Mouse (Mus musculus) frontal cortex, adult 2 months (tissue): Measurements from ENCODE around the gene Dus1l. TPM values are rescaled to one million over a fixed set of nuclear protein-coding genes. Genes with fewer than 3 reads are reported as not detected.
"Not testable (repeated sequence)": the region's sequence is repeated elsewhere in the genome, so short reads cannot be mapped to it uniquely, and the experiment has no call there.

Source experiments
- DNase-seq, 2 experiments: peaks; one replicate each; pipeline ENCODE4 v3.0.0; 2022; ENCODE audit warnings: low spot score in 1 of 2; ENCODE audit errors: extremely low spot score in 1 of 2
- polyA plus RNA-seq: library from polyadenylated mRNA; depleted of rRNA; stranded (reverse); fragments of >200 nt; gene quantifications from 2 replicates; pipeline ENCODE4 v1.2.3, GENCODE M21; 2012; rRNA removed

Gene Dus1l
- polyA plus RNA-seq, result 45.1 and 45.7 TPM in 2 replicates

DNA sequence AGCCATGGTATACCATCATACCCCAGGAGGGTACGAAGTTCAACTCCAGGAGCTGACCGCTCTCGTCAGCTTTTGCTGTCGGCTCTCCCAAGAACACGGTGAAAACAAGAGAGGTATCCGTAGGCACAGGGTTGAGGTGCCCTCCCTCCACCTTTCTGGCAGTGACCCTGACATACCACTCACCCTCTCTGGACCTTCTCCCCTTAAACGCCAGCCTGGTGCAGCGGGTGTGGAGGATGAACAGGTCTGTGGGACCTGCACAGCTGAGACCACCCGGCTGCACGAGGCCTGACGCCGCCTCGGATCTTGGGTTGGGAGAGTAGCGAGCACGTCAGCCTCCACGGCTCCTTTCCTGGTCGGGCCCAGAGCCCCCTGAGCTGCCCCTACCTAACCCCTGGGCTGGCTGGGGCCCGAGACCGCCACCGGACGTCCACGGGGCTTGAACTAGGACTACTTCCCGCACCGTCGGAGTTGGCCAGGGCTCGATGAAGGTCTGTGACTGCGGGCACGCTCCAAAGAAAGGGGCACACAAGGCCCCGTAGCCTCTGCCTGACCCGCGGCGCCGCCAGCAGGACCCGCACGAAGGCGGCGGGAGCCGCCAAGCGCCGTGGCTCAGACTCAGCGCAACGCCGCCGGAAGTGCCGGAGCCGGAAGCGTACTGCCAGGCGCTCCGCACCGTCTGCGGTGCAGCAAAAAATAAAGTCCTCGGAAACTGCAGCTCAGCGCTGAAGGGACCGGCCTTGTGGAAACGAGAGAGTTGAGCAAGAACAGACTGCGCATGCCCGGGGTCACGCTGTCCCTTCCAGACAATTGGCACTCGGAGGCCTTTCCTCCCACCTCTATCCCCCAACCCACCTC lies at the start of gene Dus1l:
Dus1l (minus strand) TSS at position 648 of the 858 bp plus-strand sequence.
- peak; percentile 86 to 99 for DNase-seq

DNA sequence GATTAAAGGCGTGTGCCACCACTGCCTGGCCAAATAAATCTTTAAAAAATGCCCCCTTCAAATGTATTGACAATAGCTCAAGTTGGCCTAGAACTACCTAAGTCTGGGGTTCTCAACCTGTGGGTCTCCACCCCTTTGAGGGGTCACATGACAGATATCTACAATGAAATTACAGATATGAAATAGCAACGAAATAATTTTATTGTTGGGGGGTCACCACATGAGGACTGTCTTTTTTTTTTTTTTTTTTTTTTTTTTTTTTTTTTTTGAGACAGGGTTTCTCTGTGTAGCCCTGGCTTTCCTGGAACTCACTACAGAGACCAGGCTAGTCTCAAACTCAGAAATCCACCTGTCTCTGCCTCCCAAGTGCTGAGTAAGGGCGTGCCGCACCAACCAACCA lies 48.1 kb upstream of the Dus1l start:
- no peak for DNase-seq

- DNase-seq, result no peak
Measured at GRCm38 (mm10) chr11:120833555-120834280, 37.5 kb upstream of the Dus1l start.

DNA sequence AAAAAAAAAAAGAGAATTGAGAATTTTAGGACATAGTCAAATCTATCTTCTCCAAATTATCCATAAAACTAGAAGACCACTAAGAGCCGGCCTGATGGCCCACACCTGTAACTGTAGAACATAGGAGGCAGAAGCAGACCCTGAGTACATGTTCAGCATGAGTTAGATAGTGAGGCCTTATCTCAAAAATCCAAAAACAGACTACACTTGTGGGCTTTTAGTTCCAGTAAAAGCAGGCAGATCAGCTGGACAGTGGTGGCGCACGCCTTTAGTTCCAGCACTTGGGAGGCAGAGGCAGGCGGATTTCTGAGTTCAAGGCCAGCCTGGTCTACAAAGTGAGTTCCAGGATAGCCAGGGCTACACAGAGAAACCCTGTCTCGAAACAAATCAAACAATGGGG lies 36.8 kb upstream of the Dus1l start:
- not testable (repeated sequence) for DNase-seq

DNA sequence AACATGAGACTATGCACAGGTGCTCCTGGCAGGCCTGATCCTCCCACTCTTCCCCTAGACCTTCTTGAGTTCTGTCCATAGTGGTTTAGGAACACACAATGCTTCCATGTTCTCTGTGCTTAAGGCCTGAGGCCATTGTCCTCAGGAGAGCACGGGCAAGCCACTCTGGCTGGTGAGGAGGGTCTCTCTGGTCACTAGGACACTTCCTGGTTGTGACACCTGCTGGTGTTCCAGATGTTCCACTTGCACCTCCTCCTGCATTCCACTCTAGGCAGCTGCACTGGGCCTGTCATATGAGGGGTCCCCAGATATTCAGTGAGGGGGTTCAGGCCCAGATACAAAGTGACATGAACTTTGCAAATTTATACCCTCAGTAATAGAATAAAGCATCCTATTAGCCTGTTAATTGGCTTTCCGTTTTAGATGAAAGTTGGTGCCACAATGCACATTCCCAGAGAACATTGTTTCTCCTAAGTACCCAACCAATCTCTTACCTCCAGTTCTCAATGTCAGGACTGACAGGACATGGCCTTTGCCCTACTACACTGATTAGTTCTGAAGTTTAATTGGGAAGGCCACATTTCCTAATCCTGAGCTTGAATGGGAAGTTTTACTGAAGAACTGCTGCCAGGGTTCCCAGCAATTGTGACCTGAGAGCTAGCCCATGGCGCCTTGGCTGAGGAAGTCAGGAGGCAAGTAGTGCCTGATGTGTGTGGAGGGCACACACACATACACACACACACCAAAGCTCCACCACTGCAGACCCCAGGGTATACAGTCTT lies 35.6 kb upstream of the Dus1l start:
- DNase-seq, result no peak

DNA sequence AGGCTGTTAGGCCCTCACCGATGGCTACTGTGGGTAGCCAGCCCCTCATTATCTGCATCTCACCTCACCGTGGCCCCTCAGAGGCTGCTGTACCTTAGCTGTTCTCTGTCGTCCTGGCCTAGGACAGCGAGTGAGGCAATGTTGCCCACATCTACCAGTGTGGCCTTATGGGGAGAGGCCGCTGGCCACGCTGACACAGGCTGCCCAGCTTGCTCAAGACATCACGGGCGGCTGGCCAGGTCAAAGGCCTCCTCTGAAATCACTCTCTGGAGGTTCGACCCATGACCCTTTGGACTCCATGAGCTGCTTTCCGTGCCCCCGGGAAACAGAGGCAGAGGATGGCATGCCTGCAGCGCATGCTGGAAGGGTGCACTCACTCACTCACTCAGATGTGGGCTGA lies 34.5 kb upstream of the Dus1l start:
- no peak for DNase-seq

DNA sequence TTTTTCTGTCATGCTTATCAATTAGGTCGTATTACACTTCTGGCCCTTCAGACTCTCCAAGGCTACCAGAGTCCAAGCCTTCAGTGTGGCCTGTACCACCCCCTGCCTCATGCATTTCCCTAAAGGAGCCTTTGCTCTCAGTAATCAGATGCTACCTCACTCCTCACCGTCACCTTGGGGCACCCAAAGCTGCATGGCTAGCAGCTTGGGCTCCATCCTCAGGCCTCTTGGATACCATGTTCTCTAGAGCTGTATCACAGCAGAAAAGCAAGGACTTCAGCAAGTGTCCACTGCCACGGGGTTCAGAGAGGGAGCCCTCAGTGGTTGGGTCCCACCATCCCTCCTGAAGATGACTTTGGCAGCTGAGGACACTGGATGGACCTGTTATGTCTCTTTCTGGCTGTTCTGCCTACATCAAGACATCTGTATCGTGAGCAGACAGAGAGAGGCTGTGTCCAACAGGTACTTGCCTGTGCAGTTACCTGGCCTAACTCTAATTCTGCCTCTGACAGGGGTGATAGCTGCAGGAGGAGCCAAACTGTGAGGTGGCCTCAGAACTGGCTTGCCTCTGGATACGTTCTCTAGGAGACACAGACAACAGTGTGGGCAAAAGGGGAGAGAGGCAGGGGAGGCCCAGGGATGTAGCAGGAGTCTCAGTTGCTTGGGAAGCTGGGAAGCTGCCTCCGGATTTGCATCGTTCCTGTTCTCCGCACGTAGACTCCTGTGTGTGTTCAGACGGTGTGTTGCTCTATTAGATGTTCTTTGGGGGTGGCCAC lies 33.7 kb upstream of the Dus1l start:
- DNase-seq, result no peak

DNA sequence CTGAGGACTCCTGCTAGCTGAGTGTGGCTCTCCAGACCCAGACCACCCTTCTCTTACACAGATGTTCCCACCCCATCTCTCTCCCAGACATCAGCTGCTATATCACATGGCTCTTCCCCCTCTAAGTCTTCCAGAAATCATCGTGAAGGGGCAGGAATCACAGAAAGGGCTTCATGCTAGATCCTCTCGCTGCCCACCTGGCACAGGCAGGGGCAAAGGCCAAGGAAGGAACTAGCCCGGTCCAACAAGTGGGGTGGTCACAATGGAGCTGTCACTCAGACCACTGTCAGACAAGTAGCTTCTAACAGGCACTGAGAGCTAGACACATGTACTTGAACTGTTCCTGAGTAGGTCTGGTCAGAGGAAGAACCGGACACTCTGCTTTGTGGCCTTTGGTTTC lies 32.2 kb upstream of the Dus1l start:
- DNase-seq, result no peak

GRCm38 (mm10) chr11:120826016-120826953 lies 30.1 kb upstream of the Dus1l start:
- DNase-seq, result no peak

DNA sequence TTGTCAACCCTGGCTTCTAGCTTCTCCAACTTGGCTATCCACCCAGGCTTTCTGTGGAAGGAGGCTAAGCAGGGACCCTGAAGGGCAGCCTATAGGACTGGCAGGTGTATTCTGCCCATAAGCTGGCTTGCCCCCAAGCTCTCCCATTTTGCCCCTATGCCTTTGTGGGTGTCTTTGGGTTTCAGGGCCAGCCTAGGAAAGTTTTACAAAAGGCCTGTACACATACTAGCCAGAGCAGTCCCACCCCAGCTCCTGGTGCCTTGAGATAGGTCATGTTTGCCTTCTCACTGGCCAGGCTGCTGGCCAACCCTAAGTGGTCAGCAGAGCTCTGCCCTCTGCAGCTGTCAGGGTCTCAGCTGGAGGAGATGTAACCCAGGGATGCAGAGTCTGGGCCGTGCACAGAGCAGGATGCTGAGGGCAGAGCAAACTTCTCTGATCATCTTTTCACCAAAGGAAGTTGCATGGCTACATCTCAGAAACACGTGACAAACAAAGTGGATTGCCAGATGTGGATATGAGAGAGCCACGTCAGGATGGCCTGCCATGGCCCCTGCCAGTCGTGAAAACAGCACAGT lies 29.2 kb upstream of the Dus1l start:
- no peak for DNase-seq

DNA sequence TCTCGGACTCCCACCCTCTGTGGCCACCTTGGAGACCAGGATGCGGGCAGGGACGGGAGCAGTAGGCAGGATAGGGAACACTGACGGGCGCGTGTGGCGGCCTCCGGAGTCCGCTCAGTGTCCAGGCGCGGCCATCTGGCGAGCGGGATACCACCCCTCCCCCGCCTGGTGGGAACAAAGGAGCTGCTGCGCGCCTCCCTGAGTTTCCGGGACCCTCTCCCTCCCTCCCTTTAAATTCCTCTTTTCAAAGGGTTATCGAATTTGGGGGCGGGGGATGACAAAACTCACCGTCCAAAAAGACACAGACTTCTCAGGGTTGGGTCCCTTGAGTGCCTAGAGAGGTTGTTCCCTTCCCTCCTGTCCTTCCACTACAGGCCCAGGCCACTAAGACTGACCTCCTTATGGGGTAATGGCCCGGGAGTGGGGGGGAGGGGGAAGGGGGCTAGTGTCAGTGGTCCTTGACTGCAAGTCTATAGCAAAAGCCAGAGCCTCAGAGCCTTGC lies 28.6 kb upstream of the Dus1l start:
- no peak for DNase-seq

DNA sequence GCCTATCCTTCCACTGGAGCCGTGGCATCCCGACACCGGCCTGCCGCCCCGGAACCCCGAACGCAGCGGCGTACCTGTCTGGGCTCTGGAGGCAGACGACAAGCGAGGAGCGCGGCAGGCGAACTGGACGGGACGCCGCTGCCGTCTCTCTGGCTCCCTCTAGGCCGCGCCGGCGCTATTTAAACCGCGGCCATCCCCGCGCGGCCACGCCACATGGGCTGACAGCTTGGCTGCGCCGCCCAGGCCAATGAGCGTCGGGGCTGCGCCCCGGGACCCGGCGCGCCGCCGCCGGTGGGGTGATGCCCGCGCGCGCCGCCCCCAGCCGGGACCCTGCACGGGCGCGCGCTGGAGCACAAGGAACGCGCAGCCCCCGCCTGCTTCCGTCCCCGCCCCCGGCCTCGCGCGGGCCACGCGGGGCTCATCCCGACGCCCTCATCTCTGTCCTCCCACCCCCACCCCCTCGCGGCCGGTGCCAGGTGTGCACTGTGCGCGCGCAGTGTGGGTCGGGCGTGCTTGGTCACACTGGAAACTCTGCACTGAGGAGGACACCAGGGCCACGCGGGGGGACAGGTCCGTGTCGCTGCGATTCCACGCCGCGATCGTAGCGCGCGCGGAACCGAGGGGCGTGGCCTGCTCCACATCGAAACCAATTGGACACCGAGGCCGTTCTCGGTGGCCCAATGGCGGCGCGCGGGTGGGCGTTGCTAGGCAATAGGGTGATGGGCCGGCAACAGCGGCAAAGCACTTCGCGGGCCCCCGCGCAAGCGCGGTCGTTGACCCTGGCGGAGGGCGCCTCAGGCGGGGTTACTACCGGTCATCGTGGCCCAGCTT lies 28.0 kb upstream of the Dus1l start, which contains the start of gene Fasn:
Fasn (minus strand) TSS at position 592 of the 831 bp plus-strand sequence.
- DNase-seq, result peak; percentile 95 to 98

GRCm38 (mm10) chr11:120823551-120823947 lies 27.3 kb upstream of the Dus1l start:
- no peak for DNase-seq

DNA sequence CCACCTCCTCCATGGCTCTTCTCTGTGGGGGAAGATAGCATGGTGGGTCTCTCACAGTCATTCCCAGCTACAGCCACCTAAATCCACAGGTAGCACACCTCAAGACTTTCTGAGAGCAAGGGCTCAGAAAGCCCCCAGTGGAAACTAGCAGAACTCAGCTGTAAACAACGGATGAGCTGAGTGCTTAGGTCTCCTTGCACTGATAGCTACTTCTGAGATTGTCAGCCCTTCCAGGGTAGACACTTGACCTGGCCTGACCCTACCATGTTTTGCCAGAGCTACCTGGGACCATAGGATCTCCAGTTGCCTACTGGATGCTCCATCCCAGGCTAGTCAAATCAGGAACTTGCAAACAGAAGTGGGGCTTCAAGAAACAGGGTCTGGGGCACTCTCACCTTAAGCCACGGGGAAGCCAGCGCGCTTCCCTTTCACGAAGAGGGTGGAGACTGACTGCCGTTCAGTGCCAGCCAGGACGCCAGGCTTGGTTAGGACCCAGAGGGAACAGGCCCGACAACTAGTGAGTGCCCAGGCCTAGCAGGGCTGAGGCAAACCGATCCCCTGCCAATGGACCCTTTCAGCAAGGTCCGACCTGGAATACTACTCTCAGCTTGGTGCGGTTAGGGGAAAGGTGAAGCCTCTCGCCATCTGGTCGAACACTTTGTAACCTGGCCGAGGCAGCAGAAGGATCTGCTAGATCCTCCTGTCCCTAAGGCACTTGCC lies 26.8 kb upstream of the Dus1l start:
- peak in 1 of 2 experiments; percentile 19 for DNase-seq

GRCm38 (mm10) chr11:120822321-120822720 lies 26.1 kb upstream of the Dus1l start:
- DNase-seq, result no peak

- no peak for DNase-seq
Measured at GRCm38 (mm10) chr11:120821076-120821922, 25.1 kb upstream of the Dus1l start.
